Mouse (Mus musculus) left cerebral cortex, postnatal 36 days (tissue): ENCODE measurements around the gene Rfx3. TPM values are rescaled to one million over a fixed set of nuclear protein-coding genes. Genes with fewer than 3 reads are reported as not detected.

Experiments used
- DNase-seq, 2 experiments: peaks; one replicate each; pipeline ENCODE4 v3.0.0; 2021 to 2022; ENCODE audit warnings: low spot score in 2 of 2, mixed read lengths in 1 of 2
- intact Hi-C: fragments of 180-260 bp; cut with DNase I; formaldehyde crosslinking; loops from one replicate; pipeline ENCODE4 v1.15.1; 2025
- total RNA-seq, 2 experiments: library from RNA; stranded (reverse); gene quantifications; 2 replicates each; pipeline ENCODE4 v1.2.3; 2021

Rfx3 gene
- total RNA-seq, 2 experiments from 2014 or later: 56.0 to 83.6 TPM

DNA sequence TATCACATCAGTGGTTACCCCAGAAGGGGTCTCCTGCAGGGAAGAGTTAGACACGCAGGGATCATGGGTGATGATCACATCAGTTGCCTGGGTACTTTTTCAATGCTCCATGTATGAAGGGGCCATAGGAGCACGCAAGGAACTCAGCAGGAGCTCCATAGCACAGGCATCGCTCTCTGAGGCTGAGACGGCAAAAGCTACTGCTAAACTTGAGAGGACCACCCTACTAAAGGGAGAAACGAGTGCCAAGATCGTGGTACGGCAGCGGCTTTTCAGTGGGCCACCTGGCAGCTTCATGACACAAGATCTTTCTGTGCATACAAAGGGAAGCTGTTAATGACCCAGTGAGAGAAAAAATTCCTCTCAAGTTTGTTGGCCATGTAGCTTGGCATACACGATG lies 250.7 kb downstream of the Rfx3 start:
- DNase-seq: no peak
- intact Hi-C loops: no loop called here

DNA sequence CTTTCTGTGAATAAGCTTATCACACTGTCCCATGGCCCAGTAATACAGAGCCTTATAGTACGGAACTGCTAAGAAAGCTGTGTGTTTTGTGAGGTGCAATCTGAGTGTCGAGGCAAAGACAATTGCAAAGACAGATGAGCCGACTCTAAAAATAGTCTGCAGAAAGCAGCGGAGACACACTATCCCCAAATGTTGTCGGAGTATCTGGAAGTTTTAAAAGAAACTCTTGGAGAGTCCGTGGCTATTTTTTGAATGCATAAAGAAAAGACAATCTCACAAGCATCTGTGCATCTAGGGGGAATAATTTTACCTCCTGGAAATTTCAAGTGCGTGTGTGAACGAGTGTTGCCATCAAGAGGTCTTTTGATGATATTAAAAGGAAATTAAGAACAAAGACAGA lies 251.6 kb downstream of the Rfx3 start:
- intact Hi-C loops: no loop called here
- DNase-seq: no peak

DNA sequence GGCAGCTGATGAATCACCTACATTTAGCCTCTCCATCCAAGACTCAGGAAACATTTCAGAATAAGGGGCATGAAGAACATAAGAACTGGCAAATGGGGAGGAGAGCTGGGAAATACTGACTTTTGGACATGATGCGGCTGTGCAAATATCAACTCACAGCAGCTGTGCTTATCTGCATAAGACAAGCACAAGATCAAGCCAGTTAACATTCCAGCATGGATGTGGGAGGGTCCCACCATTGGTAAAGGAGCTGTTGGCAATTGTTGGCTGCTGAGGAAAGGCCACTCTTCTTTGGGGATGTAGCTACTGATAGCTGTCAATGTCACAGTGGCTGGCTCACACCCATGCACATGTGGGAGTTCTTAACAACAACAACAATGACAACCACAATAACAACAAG lies 263.7 kb downstream of the Rfx3 start:
- DNase-seq: no peak
- intact Hi-C loops: no loop called here

DNA sequence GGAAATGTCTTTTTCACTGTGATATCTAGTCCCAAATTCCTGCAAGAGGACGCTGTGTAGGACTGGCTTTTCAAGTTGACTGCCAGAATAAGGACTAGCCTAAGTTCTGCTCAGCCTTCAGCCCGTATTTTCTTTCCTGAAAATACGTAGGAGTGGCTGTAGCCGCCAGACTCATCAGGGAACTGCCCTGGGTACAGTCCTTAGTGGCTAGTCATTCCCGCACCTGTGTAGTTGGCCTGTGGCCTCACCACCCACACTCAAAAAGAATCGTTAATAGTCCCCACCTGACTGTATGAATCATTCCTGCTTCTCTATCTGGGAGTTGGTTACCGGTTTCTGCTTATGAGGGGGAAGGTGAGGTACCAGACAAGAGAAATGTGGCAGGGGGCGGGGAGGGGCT lies 272.1 kb downstream of the Rfx3 start:
- intact Hi-C loops: no loop called here
- no peak for DNase-seq

DNA sequence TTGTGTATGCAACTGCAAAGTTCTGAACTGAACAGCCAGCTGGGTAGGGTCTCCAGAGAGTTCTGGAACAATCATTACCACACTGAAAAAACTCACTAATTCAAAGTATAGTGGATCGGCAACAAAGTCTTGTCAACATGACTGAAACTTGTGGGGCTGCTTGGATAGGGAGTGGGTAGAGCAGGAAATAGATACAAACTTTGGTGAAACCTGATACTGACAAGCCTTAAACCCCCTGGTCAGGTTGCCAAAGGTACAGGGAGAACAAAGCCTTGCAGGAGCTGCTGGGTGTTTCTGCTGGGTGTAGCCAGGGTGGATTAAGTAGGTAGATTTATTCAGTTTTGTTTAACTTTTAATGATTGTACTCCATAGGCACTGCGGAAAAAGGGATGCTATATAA lies 274.4 kb downstream of the Rfx3 start:
- intact Hi-C loops: no loop called here
- no peak for DNase-seq

GRCm38 (mm10) chr19:27718931-27719330 lies 292.0 kb downstream of the Rfx3 start:
- intact Hi-C loops: no loop called here

GRCm38 (mm10) chr19:27716274-27716673 lies 294.7 kb downstream of the Rfx3 start:
- intact Hi-C loops: no loop called here
- no peak for DNase-seq

More at GRCm38 (mm10) chr19:27718931-27719330, 292.0 kb downstream of the Rfx3 start:
- no peak for DNase-seq
